Mouse (Mus musculus): ENCODE data around the gene Cog2. TPM values are rescaled to one million over a fixed set of nuclear protein-coding genes. Genes with fewer than 3 reads are reported as not detected.

Cog2 gene
- polyA plus RNA-seq, 2 experiments = 36.1 to 40.5 TPM

DNA sequence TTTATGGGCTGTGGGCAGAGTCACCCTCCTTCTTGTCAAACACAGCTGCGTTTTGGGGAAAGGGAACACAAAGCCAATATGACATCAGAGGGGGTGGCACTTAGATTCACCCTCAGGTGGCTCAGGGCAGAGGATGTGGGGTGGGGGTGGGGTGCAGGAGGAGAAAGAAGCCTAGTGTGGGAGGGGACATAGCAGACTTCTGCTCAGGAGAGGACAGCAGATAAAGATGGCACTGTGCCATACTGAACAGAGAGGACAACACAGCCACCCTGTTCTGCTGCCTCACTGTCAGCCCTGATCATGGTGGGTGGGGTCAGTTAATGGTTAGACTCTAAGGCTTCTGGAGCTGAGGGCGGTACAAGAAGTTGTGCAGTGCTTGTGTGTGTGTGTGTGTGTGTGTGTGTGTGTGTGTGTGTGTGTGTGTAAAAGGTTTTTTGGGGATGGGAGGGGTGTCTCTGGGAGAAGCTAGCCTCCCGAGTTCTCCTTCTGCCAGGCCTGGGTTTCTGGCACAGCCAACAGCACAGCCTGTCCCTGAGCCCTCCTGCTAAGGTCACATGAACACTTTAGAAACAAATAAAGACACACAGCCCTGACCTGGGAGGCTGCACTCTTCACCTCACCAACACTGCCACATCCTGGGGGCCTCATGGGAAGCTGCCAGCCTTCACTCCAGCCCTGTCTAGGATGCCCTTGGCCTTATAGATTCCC, 65.3 kb downstream of the Cog2 start:
- H3K27ac ChIP-seq (replicated peaks; ENCODE audit: low read depth, low read length) = no peak overlapping the region
- H3K4me3 ChIP-seq (replicated peaks; ENCODE audit: low read length) = no peak overlapping the region
- no peak overlapping the region for H3K9ac ChIP-seq (ENCODE audit: low read depth, low read length, severe bottlenecking)
- no peaks in the 10 kb centered on the region for H3K4me1 ChIP-seq (ENCODE audit: control insufficient read depth, insufficient read depth, low read length)
- no peaks in the 10 kb centered on the region for H3K36me3 ChIP-seq (ENCODE audit: control insufficient read depth, insufficient read depth, low read length)
- H3K27me3 ChIP-seq (ENCODE audit: control insufficient read depth, insufficient read depth, low read length) = no peaks in the 10 kb centered on the region
- TF ChIP-seq POLR2A (IDR thresholded peaks at IDR 0.05; ENCODE audit: borderline replicate concordance, extremely low read depth, insufficient read depth, insufficient read length) = no peak
- DNase-seq (ENCODE audit: low spot score) = no peak
- H3K9me3 ChIP-seq (ENCODE audit: control insufficient read depth, low read length) = no peaks in the 10 kb centered on the region
- no peak for ATAC-seq (ENCODE audit: low FRiP score, low read depth)
- H3K4me2 ChIP-seq (replicated peaks; ENCODE audit: low read depth, low read length, severe bottlenecking) = no peak overlapping the region
- WGBS = 24% methylated on average over 2 of the region's 3 CpGs

- WGBS = 81% methylated on average over 2 of the region's 2 CpGs
- no peak overlapping the region for H3K4me3 ChIP-seq (replicated peaks; ENCODE audit: low read length)
Measured at GRCm38 (mm10) chr8:124586556-124586955, 66.0 kb downstream of the Cog2 start.

GRCm38 (mm10) chr8:124589393-124589792, 68.8 kb downstream of the Cog2 start:
- Histone ChIP-seq H3K4me1 (ENCODE audit: control insufficient read depth, insufficient read depth, low read length) (no peaks in the 10 kb centered on the region), H3K36me3 (ENCODE audit: control insufficient read depth, insufficient read depth, low read length) (no peaks in the 10 kb centered on the region), H3K9me3 (ENCODE audit: control insufficient read depth, low read length) (no peaks in the 10 kb centered on the region), H3K27me3 (ENCODE audit: control insufficient read depth, insufficient read depth, low read length) (no peaks in the 10 kb centered on the region), H3K9ac (ENCODE audit: low read depth, low read length, severe bottlenecking) (no peak overlapping the region), H3K4me3 (replicated peaks; ENCODE audit: low read length) (no peak overlapping the region), H3K4me2 (replicated peaks; ENCODE audit: low read depth, low read length, severe bottlenecking) (no peak overlapping the region), H3K27ac (replicated peaks; ENCODE audit: low read depth, low read length) (no peak overlapping the region)
- TF ChIP-seq POLR2A (IDR thresholded peaks at IDR 0.05; ENCODE audit: borderline replicate concordance, extremely low read depth, insufficient read depth, insufficient read length) = no peak
- DNase-seq (ENCODE audit: low spot score) (no peak), ATAC-seq (ENCODE audit: low FRiP score, low read depth) (no peak)
- 83% methylated on average over 4 of the region's 4 CpGs for WGBS

More at GRCm38 (mm10) chr8:124586556-124586955, 66.0 kb downstream of the Cog2 start:
- TF ChIP-seq POLR2A (IDR thresholded peaks at IDR 0.05; ENCODE audit: borderline replicate concordance, extremely low read depth, insufficient read depth, insufficient read length) = no peak
- DNase-seq (ENCODE audit: low spot score) (no peak), ATAC-seq (ENCODE audit: low FRiP score, low read depth) (no peak)
- H3K27me3 ChIP-seq (ENCODE audit: control insufficient read depth, insufficient read depth, low read length) = no peaks in the 10 kb centered on the region
- H3K27ac ChIP-seq (replicated peaks; ENCODE audit: low read depth, low read length) = no peak overlapping the region
- no peaks in the 10 kb centered on the region for H3K36me3 ChIP-seq (ENCODE audit: control insufficient read depth, insufficient read depth, low read length)
- H3K9me3 ChIP-seq (ENCODE audit: control insufficient read depth, low read length) = no peaks in the 10 kb centered on the region
- no peak overlapping the region for H3K4me2 ChIP-seq (replicated peaks; ENCODE audit: low read depth, low read length, severe bottlenecking)
- H3K4me1 ChIP-seq (ENCODE audit: control insufficient read depth, insufficient read depth, low read length) = no peaks in the 10 kb centered on the region
- H3K9ac ChIP-seq (ENCODE audit: low read depth, low read length, severe bottlenecking) = no peak overlapping the region

Other genes with a start within 250 kb of the Cog2 start
- 8.0 and 10.7 TPM in 2 replicates for gene Pgbd5, start 81.1 kb upstream of the Cog2 start, polyA plus RNA-seq (2012; rRNA removed)
- gene Pgbd5, start 81.1 kb upstream of the Cog2 start, polyA plus RNA-seq (2014; fragmentation: Nextera tagmentation; extraction: Ambion mirVana) = 3.9 and 5.1 TPM in 2 replicates
- gene Agt, start 48.9 kb downstream of the Cog2 start, polyA plus RNA-seq (2012; rRNA removed) = 1.5 and 2.3 TPM in 2 replicates
- gene Agt, start 48.9 kb downstream of the Cog2 start, polyA plus RNA-seq (2014; fragmentation: Nextera tagmentation; extraction: Ambion mirVana) = 0.68 and 1.1 TPM in 2 replicates
- gene Capn9, start 55.3 kb downstream of the Cog2 start, polyA plus RNA-seq (2012; rRNA removed) = 0.03 and 0.06 TPM in 2 replicates
- gene Capn9, start 55.3 kb downstream of the Cog2 start, polyA plus RNA-seq (2014; fragmentation: Nextera tagmentation; extraction: Ambion mirVana) = 0.08 and 0.15 TPM in 2 replicates
- 89.4 and 105 TPM in 2 replicates for gene 2310022B05Rik, start 142.6 kb downstream of the Cog2 start, polyA plus RNA-seq (2012; rRNA removed)
- gene 2310022B05Rik, start 142.6 kb downstream of the Cog2 start, polyA plus RNA-seq (2014; fragmentation: Nextera tagmentation; extraction: Ambion mirVana) = 50.7 and 53.9 TPM in 2 replicates
- gene Ttc13, start 201.2 kb downstream of the Cog2 start, polyA plus RNA-seq (2012; rRNA removed) = 42.6 and 44.3 TPM in 2 replicates
- gene Ttc13, start 201.2 kb downstream of the Cog2 start, polyA plus RNA-seq (2014; fragmentation: Nextera tagmentation; extraction: Ambion mirVana) = 46.5 and 46.9 TPM in 2 replicates
- gene Arv1, start 201.4 kb downstream of the Cog2 start, polyA plus RNA-seq (2012; rRNA removed) = 30.2 and 35.9 TPM in 2 replicates
- 21.8 and 21.9 TPM in 2 replicates for gene Arv1, start 201.4 kb downstream of the Cog2 start, polyA plus RNA-seq (2014; fragmentation: Nextera tagmentation; extraction: Ambion mirVana)
- gene Fam89a, start 231.1 kb downstream of the Cog2 start, polyA plus RNA-seq (2012; rRNA removed) = 4.1 and 4.6 TPM in 2 replicates
- gene Fam89a, start 231.1 kb downstream of the Cog2 start, polyA plus RNA-seq (2014; fragmentation: Nextera tagmentation; extraction: Ambion mirVana) = 3.3 and 3.4 TPM in 2 replicates